Mouse (Mus musculus) lung, postnatal 36 days (tissue): ENCODE results near the gene Pecam1.
A peak's percentile ranks its signal among the peaks of the same experiment; 100 is the strongest.
"Not testable (repeated sequence)": the region's sequence is repeated elsewhere in the genome, so short reads cannot be mapped to it uniquely, and the experiment has no call there.

Experiments
- DNase-seq: peaks from one replicate; pipeline ENCODE4 v3.0.0; 2022; ENCODE audit warnings: mixed read lengths

Pecam1 gene

DNA sequence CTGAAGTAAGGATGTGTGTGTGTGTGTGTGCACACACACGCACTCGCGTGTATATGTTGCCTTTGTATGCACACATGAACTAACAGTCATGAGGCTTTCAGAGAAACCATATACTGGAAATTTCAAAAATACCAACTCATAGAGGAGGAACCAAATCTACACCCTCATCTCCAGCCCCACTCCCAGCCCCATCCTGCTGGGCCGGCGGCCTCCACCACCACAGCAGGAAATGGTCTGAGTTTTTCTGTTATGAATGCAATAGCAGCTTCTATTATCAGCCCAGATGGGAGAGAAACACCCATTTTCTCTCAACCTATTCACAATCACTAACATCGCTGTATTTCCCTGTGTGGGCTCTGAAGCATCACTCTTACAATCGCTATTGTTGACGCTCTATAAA is 128.4 kb downstream of the Pecam1 start:
- DNase-seq = no peak

DNA sequence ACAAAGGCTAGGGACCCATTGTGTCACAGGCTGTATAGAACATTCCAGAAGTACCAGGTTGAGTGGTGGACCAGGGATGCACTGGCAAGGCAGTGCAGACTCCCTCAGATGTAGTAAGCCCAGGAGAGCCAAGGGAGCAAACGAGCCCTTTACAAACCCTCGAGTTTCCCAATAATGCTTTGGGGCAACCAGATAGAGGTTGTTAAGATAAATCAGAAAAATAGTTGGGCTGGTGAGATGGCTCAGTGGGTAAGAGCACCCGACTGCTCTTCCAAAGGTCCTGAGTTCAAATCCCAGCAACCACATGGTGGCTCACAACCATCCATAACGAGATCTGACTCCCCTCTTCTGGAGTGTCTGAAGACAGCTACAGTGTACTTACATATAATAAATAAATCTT is 131.7 kb downstream of the Pecam1 start:
- DNase-seq = not testable (repeated sequence)

DNA sequence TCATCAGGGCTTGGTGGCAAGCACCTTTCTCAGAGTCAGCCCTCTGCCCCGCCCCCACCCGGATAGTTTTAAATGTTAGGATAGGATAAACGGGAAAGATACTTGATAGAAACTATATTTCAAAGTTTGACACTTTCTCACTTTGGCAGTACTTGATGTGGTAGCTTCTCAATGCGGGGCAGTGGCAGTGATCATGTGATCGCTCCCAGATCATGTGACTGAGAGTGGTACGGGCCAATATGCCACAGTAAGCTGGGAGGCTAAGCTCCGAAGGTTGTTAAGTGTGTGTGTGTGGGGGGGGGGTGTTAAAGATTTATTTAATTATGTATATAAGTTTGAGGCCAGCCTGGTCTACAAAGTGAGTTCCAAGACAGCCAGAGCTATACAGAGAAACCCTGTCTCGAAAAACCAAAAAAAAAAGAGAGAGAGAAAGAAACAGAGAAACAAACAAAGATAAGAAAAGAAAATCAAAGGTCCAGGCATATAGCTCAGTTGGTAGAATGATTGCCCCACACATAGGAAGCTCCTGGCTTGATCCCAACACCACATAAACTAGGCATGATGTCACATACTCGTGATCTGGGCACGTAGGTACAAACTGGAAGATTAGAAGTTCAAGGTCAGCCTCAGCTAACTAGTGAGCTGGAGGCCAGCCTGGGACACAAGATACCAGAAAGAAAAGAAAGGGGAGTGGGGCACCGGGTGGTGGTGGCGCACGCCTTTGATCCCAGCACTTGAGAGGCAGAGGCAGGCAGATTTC is 132.4 kb downstream of the Pecam1 start:
- DNase-seq = no peak

- DNase-seq = no peak
Observed at GRCm38 (mm10) chr11:106615561-106615960, 134.9 kb downstream of the Pecam1 start.

GRCm38 (mm10) chr11:106614339-106614645 is 136.1 kb downstream of the Pecam1 start:
- peak; percentile 70 for DNase-seq

DNA sequence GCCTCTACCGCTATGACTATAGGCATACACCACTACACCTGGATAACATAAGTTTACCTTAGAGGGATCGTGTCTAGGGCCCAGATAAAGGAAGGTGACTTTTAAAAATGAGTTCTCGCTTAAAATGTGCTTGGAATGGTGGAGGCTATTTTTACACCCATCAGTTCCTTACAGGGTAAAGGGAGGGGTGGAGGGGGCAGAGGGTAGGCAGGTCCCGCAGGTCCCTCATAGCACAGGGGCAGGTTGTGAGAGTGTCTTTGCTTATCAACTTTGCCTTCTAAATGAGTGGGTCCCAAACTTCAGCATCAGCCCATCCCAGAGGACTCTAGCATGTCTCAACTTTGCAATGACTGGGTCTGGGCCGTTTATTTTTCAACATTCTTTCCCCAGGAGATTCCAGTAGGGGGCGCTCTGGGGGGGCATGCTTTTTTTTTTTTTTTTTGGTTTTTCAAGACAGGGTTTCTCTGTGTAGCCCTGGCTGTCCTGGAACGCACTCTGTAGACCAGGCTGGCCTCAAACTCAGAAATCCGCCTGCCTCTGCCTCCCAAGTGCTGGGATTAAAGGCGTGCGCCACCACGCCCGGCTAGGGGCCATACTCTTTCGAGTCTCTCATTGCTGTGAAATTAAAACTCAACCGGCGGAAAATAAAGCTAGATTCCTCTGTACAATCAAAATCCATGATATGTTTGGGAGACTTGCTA is 136.6 kb downstream of the Pecam1 start:
- DNase-seq = no peak

DNA sequence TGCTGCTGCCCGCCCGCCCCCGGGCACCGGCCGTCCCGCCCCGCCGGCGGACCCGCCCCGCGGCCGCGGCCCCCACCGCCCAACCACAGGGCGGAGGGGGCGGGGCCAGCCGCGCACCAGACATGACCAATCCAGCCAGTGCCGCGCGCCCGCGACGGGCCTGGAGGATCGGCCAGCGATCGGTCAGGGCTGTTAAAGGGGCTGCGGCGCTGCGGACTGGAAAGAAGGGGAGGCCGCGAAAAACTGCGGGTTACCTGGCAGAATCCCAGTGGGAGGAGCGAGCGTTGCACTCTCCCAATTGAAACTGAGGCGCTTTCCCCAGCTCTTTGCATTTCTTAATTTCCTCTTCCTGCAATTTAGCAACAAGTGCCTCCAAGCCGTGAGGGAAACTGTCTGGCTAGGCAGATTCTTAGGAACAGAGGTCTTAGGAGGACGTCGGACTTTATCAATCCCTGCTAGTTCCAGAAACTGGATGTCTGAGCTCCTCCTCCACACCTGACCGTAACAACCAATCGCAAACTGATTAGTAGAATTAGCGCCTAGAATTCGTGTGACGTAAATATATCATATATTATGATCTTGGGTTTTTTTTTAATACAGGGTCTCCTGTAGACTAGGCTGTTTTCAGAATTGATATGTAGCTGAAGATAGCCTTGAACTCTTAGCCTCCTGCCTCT is 137.3 kb downstream of the Pecam1 start, which contains the start of gene Tex2:
Gene Tex2, minus strand, starts transcription at position 463 of the 677 bp plus-strand sequence.
- DNase-seq = peak; percentile 98

DNA sequence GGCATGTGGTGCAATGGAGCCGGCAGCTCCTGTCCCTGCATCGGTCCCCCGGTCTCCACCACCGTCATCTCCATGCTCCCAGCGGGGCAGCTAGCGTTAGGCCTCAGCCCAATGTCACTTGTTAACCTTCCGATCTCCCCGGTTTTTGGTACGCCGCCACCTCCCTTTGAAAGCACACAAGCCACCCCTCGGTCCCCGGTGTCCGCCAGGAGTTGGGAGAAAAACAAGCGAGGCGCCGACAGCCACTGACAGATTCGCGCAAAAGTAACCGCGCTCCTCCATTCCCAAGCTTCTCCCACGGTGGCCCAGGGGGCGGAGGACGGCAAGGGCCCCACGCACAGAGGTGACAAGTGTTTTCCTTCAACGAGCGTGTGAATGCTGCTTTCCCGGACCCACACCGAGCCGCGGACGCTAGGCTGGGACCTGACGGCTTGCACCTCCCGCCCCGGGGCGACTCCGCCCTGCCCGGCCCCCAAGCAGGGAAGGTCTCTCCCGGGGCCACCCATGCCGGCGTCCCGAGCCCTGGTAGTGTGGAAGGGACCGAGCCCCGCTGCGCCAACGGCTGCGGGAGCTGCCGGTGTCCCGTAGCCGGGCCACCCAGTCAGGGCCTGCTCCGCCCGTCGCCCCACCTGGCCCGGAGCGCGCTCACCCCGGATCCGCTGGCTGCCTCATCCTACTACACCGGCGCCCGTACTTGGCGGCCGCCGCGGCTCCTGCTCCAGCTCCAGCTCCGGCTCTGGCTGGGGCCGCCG is 138.0 kb downstream of the Pecam1 start:
- DNase-seq = peak; percentile 51

DNA sequence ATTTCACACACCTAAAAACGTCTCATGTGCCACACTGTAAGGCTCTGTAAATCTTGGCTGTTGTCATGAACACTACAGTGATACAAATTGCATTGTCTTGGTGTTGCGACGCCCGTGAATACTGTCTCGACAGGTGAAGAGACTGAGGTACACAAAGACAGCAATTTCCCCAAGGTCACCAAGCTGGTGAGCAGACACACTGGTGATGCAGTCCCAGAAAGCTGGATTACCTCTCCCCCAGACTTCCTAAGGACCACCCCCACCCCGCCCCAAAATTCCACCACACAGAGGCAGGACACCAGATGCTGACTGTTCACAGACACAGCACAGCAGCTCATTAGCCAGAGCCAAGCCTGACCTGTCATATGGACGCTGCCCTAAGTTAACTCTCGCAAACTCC is 140.7 kb downstream of the Pecam1 start:
- no peak for DNase-seq

DNA sequence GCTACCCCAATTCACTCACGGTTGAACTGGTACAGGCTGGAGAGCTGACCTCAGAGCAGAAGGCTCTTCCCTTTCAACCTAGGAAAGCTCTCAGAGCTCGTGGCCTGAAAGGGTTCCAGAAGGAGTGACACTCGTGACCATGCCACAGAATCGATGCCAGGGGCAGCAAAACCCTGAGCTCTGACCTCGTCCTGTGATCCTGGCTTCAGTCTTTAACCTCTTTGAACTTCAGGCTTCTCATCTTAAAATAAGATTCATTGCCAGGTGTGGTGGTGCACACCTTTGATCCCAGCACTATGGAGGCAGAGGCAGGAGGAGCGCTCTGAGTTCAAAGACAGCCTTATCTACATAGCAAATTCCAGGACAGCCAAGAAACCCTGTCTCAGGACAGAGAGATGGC is 143.1 kb downstream of the Pecam1 start:
- no peak for DNase-seq

DNA sequence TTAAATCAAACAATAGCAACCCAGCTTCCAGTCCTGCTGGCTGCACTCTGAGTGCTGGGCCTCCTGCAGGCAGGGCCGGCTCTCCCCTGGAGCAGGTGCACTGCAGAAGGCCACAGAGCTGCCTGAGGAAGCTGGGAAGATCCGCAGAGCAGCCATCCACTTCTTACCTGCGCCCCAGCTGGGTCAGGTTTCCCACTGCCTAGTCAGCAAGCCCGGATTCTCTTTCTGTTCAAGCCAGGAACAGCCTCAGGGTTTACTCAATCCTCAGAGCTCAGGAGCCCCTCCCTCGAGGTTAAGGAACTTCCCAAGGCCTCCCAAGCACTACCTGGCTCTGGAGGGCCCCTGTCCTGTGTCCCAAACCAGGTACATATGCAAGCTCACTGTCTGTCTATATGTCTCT is 144.4 kb downstream of the Pecam1 start:
- no peak for DNase-seq
